Mouse (Mus musculus): Measurements from ENCODE around the gene Ly75. TPM values are rescaled to one million over a fixed set of nuclear protein-coding genes. Genes with fewer than 3 reads are reported as not detected.

The Ly75 gene
- polyA plus RNA-seq, 2 experiments from 2014 or later: 13.9 to 15.7 TPM

Other genes starting within 250 kb of the Ly75 start
- 10 to 100 TPM; 26.0 to 32.0 TPM for gene Baz2b, start 173.5 kb downstream of the Ly75 start, polyA plus RNA-seq (2017; shearing (Covaris generic))
- 100 to 1,000 TPM in 1 of 2 experiments, 10 to 100 TPM in 1; 83.0 to 101 TPM for gene March7, start 173.4 kb downstream of the Ly75 start, polyA plus RNA-seq (2017; shearing (Covaris generic))
- gene Cd302, start 98.8 kb downstream of the Ly75 start, polyA plus RNA-seq (2017; shearing (Covaris generic)): 1 to 10 TPM; 2.2 to 5.4 TPM
- gene Pla2r1, start 170.0 kb upstream of the Ly75 start, polyA plus RNA-seq (2017; shearing (Covaris generic)): under 1 TPM in 1 of 2 experiments, not detected in 1; 0.78 TPM

Data from activated CD4-positive, CD25-positive, alpha-beta regulatory T cell, adult 4 months (primary cell).